Mouse (Mus musculus): ENCODE data around the gene Plb1. TPM values are rescaled to one million over a fixed set of nuclear protein-coding genes. Genes with fewer than 3 reads are reported as not detected.

Gene Plb1
- polyA plus RNA-seq, 2 experiments, result 1.1 to 1.5 TPM

DNA sequence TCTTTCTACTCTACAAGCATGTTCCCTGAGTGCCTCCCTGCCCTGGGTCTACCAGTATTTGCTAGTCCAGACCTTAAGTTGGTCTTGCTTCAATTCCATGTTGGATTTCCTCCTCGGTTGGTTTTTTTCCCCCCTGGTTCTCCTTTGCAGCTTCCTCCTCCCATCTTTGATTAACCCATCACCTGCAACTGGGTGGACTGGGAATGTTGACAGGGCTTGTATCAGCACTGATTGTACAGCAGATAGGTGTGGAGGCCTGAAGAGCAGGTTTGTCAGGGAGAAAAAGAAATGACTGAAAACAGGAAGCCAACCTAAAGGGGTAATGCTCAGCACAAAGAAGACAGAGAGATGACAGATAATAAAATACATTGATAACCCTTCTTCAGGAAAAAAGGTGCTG, 104.8 kb downstream of the Plb1 start:
- H3K4me3 ChIP-seq (replicated peaks; ENCODE audit: low read length), result no peak overlapping the region
- 48% methylated on average over 1 of the region's 1 CpGs for WGBS
- H3K4me1 ChIP-seq (ENCODE audit: control insufficient read depth, insufficient read depth, low read length), result peaks cover 14% of the 10 kb centered on the region
- ATAC-seq (ENCODE audit: low FRiP score, low read depth) (no peak), DNase-seq (ENCODE audit: low spot score) (no peak)
- no peak overlapping the region for H3K4me2 ChIP-seq (replicated peaks; ENCODE audit: low read depth, low read length, severe bottlenecking)
- H3K9me3 ChIP-seq (ENCODE audit: control insufficient read depth, low read length), result no peaks in the 10 kb centered on the region
- H3K36me3 ChIP-seq (ENCODE audit: control insufficient read depth, insufficient read depth, low read length), result no peaks in the 10 kb centered on the region
- H3K9ac ChIP-seq (ENCODE audit: low read depth, low read length, severe bottlenecking), result no peak overlapping the region
- no peak for TF ChIP-seq POLR2A (IDR thresholded peaks at IDR 0.05; ENCODE audit: borderline replicate concordance, extremely low read depth, insufficient read depth, insufficient read length)
- H3K27ac ChIP-seq (replicated peaks; ENCODE audit: low read depth, low read length), result no peak overlapping the region
- H3K27me3 ChIP-seq (ENCODE audit: control insufficient read depth, insufficient read depth, low read length), result no peaks in the 10 kb centered on the region

DNA sequence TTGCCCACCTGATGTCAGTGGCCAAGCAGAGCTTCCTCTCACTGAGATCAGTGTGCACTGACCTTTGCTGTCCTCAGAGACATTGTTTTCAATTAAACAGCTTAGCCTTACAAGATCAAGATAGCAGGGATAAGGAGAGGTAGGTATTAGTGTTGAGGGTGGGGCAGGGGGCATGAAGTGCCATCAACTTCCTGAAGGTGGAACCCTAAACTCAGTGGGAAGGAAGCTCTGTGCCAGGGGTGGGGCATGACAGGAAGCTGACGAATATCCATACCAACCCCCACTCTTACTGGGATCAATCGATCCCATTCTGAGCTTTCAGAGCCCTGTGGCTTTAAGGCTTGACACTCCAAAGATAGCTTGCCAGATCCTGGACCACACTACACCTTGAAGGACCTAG, 105.8 kb downstream of the Plb1 start:
- no peak overlapping the region for H3K4me3 ChIP-seq (replicated peaks; ENCODE audit: low read length)
- no peaks in the 10 kb centered on the region for H3K9me3 ChIP-seq (ENCODE audit: control insufficient read depth, low read length)
- no peak for TF ChIP-seq POLR2A (IDR thresholded peaks at IDR 0.05; ENCODE audit: borderline replicate concordance, extremely low read depth, insufficient read depth, insufficient read length)
- H3K27ac ChIP-seq (replicated peaks; ENCODE audit: low read depth, low read length), result no peak overlapping the region
- ATAC-seq (ENCODE audit: low FRiP score, low read depth) (no peak), DNase-seq (ENCODE audit: low spot score) (no peak)
- H3K9ac ChIP-seq (ENCODE audit: low read depth, low read length, severe bottlenecking), result no peak overlapping the region
- WGBS, result 67% methylated on average over 2 of the region's 2 CpGs
- H3K4me2 ChIP-seq (replicated peaks; ENCODE audit: low read depth, low read length, severe bottlenecking), result no peak overlapping the region
- no peaks in the 10 kb centered on the region for H3K27me3 ChIP-seq (ENCODE audit: control insufficient read depth, insufficient read depth, low read length)
- no peaks in the 10 kb centered on the region for H3K36me3 ChIP-seq (ENCODE audit: control insufficient read depth, insufficient read depth, low read length)
- H3K4me1 ChIP-seq (ENCODE audit: control insufficient read depth, insufficient read depth, low read length), result peaks cover 14% of the 10 kb centered on the region

DNA sequence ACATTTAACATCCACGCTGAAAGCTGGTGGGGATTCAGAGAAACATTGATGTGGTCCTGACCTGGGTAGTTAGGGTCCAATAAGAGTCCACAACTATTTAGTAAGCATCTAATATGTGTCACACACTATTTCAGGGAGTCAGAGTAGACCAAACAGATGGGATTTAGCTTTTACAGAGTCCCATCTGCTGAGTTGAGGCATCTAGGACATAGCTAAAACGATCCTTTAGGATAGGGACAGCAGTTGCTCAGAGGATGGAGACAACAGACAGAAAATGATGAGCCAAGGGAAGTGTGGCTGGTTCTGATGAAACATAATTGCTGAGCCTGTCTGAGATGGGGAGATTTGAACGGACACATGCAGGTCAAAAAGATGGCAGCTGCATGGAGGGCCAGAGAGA, 106.3 kb downstream of the Plb1 start:
- Histone ChIP-seq H3K9me3 (ENCODE audit: control insufficient read depth, low read length) (no peaks in the 10 kb centered on the region), H3K9ac (ENCODE audit: low read depth, low read length, severe bottlenecking) (no peak overlapping the region), H3K27ac (replicated peaks; ENCODE audit: low read depth, low read length) (no peak overlapping the region), H3K27me3 (ENCODE audit: control insufficient read depth, insufficient read depth, low read length) (no peaks in the 10 kb centered on the region), H3K4me1 (ENCODE audit: control insufficient read depth, insufficient read depth, low read length) (peaks cover 14% of the 10 kb centered on the region), H3K4me2 (replicated peaks; ENCODE audit: low read depth, low read length, severe bottlenecking) (no peak overlapping the region), H3K4me3 (replicated peaks; ENCODE audit: low read length) (no peak overlapping the region), H3K36me3 (ENCODE audit: control insufficient read depth, insufficient read depth, low read length) (no peaks in the 10 kb centered on the region)
- WGBS, result 73% methylated on average over 3 of the region's 3 CpGs
- TF ChIP-seq POLR2A (IDR thresholded peaks at IDR 0.05; ENCODE audit: borderline replicate concordance, extremely low read depth, insufficient read depth, insufficient read length), result no peak
- no peak for ATAC-seq (ENCODE audit: low FRiP score, low read depth)
- no peak for DNase-seq (ENCODE audit: low spot score)

DNA sequence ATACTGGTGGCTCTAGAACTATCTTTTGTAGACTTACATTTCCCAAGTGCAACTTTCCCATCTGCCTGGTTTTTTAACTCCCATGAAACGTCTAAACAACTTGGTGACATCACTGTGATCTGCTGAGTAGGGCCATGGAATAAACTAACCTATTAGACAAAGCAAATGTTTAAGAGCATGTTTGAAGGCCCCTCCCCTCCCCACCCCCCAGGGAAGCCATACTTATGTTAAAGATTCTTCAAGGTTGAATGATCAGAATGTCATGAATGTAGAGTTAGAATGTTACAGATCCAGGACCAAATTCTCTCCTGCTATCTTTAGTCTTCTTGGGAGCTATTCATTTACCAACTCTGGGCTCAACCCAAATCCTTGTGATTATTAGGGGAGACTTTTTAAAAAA, 107.7 kb downstream of the Plb1 start:
- 82% methylated on average over 1 of the region's 1 CpGs for WGBS
- Histone ChIP-seq H3K36me3 (ENCODE audit: control insufficient read depth, insufficient read depth, low read length) (no peaks in the 10 kb centered on the region), H3K27ac (replicated peaks; ENCODE audit: low read depth, low read length) (no peak overlapping the region), H3K4me1 (ENCODE audit: control insufficient read depth, insufficient read depth, low read length) (peaks cover 8% of the 10 kb centered on the region), H3K9ac (ENCODE audit: low read depth, low read length, severe bottlenecking) (no peak overlapping the region), H3K9me3 (ENCODE audit: control insufficient read depth, low read length) (no peaks in the 10 kb centered on the region), H3K27me3 (ENCODE audit: control insufficient read depth, insufficient read depth, low read length) (no peaks in the 10 kb centered on the region), H3K4me3 (replicated peaks; ENCODE audit: low read length) (no peak overlapping the region), H3K4me2 (replicated peaks; ENCODE audit: low read depth, low read length, severe bottlenecking) (no peak overlapping the region)
- no peak for TF ChIP-seq POLR2A (IDR thresholded peaks at IDR 0.05; ENCODE audit: borderline replicate concordance, extremely low read depth, insufficient read depth, insufficient read length)
- no peak for ATAC-seq (ENCODE audit: low FRiP score, low read depth)
- DNase-seq (ENCODE audit: low spot score), result no peak

DNA sequence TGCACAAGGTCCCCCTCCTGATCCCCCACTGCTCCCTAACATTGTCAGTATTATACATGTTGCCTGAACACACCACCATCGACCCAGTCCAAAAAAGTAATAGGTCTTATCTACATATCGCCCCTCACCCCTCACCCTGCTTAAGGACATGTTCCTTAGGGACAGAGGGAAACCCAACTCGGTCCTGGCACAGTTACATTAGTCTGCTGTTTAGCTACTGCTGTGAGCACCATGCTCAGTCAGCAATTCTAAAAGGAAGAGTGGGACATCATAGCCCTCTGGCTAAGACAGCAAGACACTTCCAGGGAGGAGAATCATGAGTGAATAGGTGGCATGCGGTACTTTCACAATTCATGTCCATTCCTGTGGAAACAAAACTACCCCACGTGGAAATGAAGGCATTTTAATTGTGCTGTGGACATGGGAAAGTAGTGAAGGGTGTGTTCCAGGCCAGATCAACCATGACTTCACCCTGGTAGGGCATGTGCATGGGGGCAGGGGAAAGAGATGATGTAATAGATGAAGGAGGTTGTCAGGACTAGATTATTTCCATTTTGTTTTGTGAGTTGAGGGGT, 110.3 kb downstream of the Plb1 start:
- Histone ChIP-seq H3K36me3 (ENCODE audit: control insufficient read depth, insufficient read depth, low read length) (no peaks in the 10 kb centered on the region), H3K4me2 (replicated peaks; ENCODE audit: low read depth, low read length, severe bottlenecking) (no peak overlapping the region), H3K4me3 (replicated peaks; ENCODE audit: low read length) (no peak overlapping the region), H3K27me3 (ENCODE audit: control insufficient read depth, insufficient read depth, low read length) (no peaks in the 10 kb centered on the region), H3K4me1 (ENCODE audit: control insufficient read depth, insufficient read depth, low read length) (no peaks in the 10 kb centered on the region), H3K9ac (ENCODE audit: low read depth, low read length, severe bottlenecking) (no peak overlapping the region), H3K9me3 (ENCODE audit: control insufficient read depth, low read length) (no peaks in the 10 kb centered on the region), H3K27ac (replicated peaks; ENCODE audit: low read depth, low read length) (no peak overlapping the region)
- no peak for ATAC-seq (ENCODE audit: low FRiP score, low read depth)
- WGBS, result 78% methylated on average over 5 of the region's 5 CpGs
- DNase-seq (ENCODE audit: low spot score), result no peak
- no peak for TF ChIP-seq POLR2A (IDR thresholded peaks at IDR 0.05; ENCODE audit: borderline replicate concordance, extremely low read depth, insufficient read depth, insufficient read length)
